Mouse (Mus musculus) heart, postnatal 0 days (tissue): ENCODE results near the gene Frmd8.

ENCODE experiments used
- CTCF ChIP-seq: IDR thresholded peaks from 2 replicates; pipeline ENCODE4 v1.5.1; 2016; ENCODE audit warnings: antibody characterized with exemption, control low read depth, low read depth
- EP300 ChIP-seq: IDR thresholded peaks from 2 replicates; pipeline ENCODE4 v1.6.1; 2016; ENCODE audit warnings: antibody characterized with exemption, low read depth

DNA sequence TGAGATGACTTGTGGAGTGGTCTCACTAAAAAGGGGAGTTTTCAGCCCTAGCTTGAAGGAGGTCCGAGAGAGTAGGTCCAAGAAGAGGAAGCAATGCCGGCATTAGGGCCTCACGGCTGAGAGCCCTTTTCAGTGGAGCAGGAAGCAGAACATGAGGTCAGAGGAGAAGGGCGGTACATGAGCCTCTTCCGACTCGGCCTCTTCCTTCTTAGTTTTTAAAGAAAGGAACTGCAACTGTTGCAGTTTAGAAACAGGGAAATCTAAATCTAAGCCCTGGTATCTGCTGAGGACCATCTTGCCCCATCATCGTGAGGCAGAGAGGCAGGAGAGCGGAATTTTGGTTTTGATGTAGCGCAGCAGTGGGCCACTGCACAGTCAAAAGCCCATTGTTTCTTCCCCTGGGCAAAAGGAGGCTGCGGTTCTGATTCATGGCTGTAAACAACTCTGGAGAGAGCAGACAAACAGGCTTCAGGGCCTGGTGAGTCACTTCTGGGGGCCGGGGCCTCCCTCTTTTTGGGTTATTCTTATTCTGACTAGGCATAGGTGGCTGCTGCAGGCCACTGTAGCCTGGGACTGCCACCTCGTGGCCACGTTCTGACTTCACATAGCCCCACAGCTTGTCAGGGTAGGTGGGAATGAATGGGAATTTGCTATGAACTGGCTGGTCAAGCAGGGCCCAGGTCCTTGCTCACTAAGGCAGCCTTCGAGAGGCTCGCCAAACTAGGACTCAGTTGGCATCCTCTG lies 2.7 kb upstream of the Frmd8 start, which contains the start of gene Slc25a45:
- TF ChIP-seq EP300, result 0 out of 2 replicates have a peak, but pooled peaks have one; percentile 26
- peak; percentile 92 for TF ChIP-seq CTCF
